12 mouse cellular contexts compared by ENCODE assay signal in the genomic region with DNA sequence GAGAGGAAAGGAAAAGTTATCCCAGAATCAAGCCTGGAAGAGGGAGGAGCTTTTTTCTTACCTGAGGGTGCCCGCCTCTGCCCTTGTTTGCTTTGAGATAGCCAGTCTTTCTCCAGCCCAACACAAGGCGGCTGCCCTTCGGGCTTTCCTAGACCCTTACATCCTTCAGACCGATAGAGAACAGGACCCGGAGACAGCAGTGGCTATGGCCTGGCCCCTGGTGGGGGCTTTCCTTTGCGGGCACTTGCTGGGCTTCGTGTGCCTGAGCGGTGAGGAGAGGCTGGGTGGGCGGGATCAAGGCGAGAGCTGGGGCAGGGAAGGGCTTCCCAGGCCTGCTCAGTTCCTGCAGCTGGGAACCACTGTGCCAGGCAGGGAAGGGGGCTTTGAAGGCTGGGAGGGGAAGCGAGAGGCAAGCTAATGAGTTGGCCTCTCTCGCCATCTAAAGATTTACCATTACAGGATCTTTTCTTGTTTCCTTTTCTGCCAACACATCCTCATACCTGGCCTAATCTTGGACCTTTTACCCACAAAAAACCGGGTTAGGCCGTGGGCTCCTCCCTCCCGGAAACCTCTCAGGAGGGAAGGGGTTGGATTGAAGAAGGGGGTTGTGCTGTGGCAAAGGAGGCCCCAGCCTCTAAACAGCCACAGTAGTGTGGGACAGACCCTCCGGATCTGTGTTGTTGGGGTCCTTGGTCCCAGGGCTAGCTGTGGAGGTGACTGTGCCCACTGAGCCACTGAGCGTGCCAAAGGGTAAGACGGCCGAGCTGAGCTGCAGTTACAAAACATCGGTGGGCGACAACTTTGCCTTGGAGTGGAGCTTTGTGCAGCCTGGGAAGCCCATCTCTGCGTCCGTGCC. TPM values are rescaled to one million over a fixed set of nuclear protein-coding genes. Genes with fewer than 3 reads are reported as not detected.
DNase-seq lines count a peak whose midpoint lies in the region; ATAC-seq lines count a peak whose summit lies in the region.
"Had no signal": no experiment of that assay in that cellular context is flagged by ENCODE, and none has a peak within 500 bp of the region (broad histone marks: within the 10 kb centered on the region; RNA-seq: fewer than 3 reads in every experiment).

A gene (plus strand): TSS at position 86 of the 856 bp plus-strand sequence.

- peaks cover 14% of the 10 kb centered on the region for H3K4me1 ChIP-seq in heart, embryonic 16.5 days (ENCODE audit: control insufficient read depth, insufficient read depth, low read length)
- H3K4me1 ChIP-seq in midbrain, embryonic 13.5 days (replicated peaks): peaks cover 5% of the 10 kb centered on the region
- H3K4me1 ChIP-seq in midbrain, embryonic 10.5 days: peaks cover 11% of the 10 kb centered on the region
- H3K4me1 ChIP-seq in intestine, embryonic 14.5 days (replicated peaks; ENCODE audit: control insufficient read depth, insufficient read depth, low read length): peaks cover 5% of the 10 kb centered on the region

- H3K27me3 ChIP-seq in heart, embryonic 16.5 days (ENCODE audit: control insufficient read depth, insufficient read depth, low read length): no peaks in the 10 kb centered on the region
- H3K27me3 ChIP-seq in midbrain, embryonic 13.5 days: peaks cover 40% of the 10 kb centered on the region
- H3K27me3 ChIP-seq in midbrain, embryonic 10.5 days (ENCODE audit: low read depth, poor library complexity, severe bottlenecking): peaks cover 79% of the 10 kb centered on the region
- 0 out of 2 replicates have a peak, but pooled peaks cover 3% of the 10 kb centered on the region for H3K27me3 ChIP-seq in intestine, embryonic 14.5 days (replicated peaks; ENCODE audit: control insufficient read depth, insufficient read depth, low read length)

- 0 out of 2 replicates have a peak, but pooled peaks cover 2% of the 10 kb centered on the region for H3K36me3 ChIP-seq in heart, embryonic 16.5 days (ENCODE audit: control insufficient read depth, insufficient read depth)
- H3K36me3 ChIP-seq in midbrain, embryonic 13.5 days: no peaks in the 10 kb centered on the region
- H3K36me3 ChIP-seq in midbrain, embryonic 10.5 days: no peaks in the 10 kb centered on the region
- H3K36me3 ChIP-seq in intestine, embryonic 14.5 days (ENCODE audit: control insufficient read depth, insufficient read depth, low read length): no peaks in the 10 kb centered on the region

- H3K4me3 ChIP-seq in heart, embryonic 16.5 days (ENCODE audit: low read length): no peak within 1 kb of the TSS
- no peak within 1 kb of the TSS for H3K4me3 ChIP-seq in midbrain, embryonic 13.5 days (replicated peaks)
- no peak within 1 kb of the TSS for H3K4me3 ChIP-seq in midbrain, embryonic 10.5 days
- no peak within 1 kb of the TSS for H3K4me3 ChIP-seq in intestine, embryonic 14.5 days (ENCODE audit: low read depth, low read length)
- H3K4me3 ChIP-seq: forebrain, embryonic 13.5 days had no signal

- 56% methylated on average over 23 of the region's 23 CpGs for WGBS in heart, embryonic 16.5 days
- WGBS in midbrain, embryonic 13.5 days: 47% methylated on average over 23 of the region's 23 CpGs
- 49% methylated on average over 23 of the region's 23 CpGs for WGBS in midbrain, embryonic 10.5 days
- 47% methylated on average over 23 of the region's 23 CpGs for WGBS in intestine, embryonic 14.5 days

- H3K9ac ChIP-seq in heart, embryonic 16.5 days (ENCODE audit: low read length): no peak within 1 kb of the TSS
- H3K9ac ChIP-seq in midbrain, embryonic 13.5 days (replicated peaks): 0 out of 2 replicates have a peak within 1 kb of the TSS, but pooled peaks have one; percentile 16
- H3K9ac ChIP-seq in intestine, embryonic 14.5 days (ENCODE audit: low read length): no peak within 1 kb of the TSS
- H3K9ac ChIP-seq: forebrain, embryonic 13.5 days had no signal

- no peaks in the 10 kb centered on the region for H3K9me3 ChIP-seq in heart, embryonic 16.5 days (replicated peaks; ENCODE audit: control insufficient read depth, low read length)
- no peaks in the 10 kb centered on the region for H3K9me3 ChIP-seq in midbrain, embryonic 13.5 days
- no peaks in the 10 kb centered on the region for H3K9me3 ChIP-seq in midbrain, embryonic 10.5 days (replicated peaks)
- no peaks in the 10 kb centered on the region for H3K9me3 ChIP-seq in intestine, embryonic 14.5 days (ENCODE audit: control insufficient read depth, low read length)
- H3K9me3 ChIP-seq: forebrain, embryonic 13.5 days had no signal

- DNase-seq in heart, adult 18-20 months: no peak
- DNase-seq in midbrain, embryonic 10.5 days (ENCODE audit: low spot score): no peak
- no peak for DNase-seq in intestine, embryonic 14.5 days (ENCODE audit: low spot score)
- peak; percentile 27 for DNase-seq in urinary bladder, postnatal 14 days (ENCODE audit: low spot score)
- DNase-seq in cerebellum, postnatal 4 days (ENCODE audit: low spot score in 2 of 2): no peak
- DNase-seq: adrenal gland, postnatal 10 days; cerebellum, adult 9-11 months; retina, postnatal 1 day had no signal

- ATAC-seq in heart, embryonic 16.5 days (replicated peaks; ENCODE audit: extremely low read depth, insufficient read depth, low FRiP score): no peak
- peak; percentile 59; the same call in 1 of the 2 replicates for ATAC-seq in midbrain, embryonic 13.5 days
- ATAC-seq in intestine, embryonic 14.5 days (replicated peaks; ENCODE audit: low FRiP score, low TSS enrichment, low read depth): no peak
- ATAC-seq: forebrain, embryonic 13.5 days; hindbrain, embryonic 16.5 days had no signal

- H3K27ac ChIP-seq in heart, embryonic 16.5 days (ENCODE audit: low read length): peak within 1 kb of the TSS; percentile 52; the same call in 1 of the 2 replicates
- H3K27ac ChIP-seq in midbrain, embryonic 13.5 days: no peak within 1 kb of the TSS
- H3K27ac ChIP-seq in midbrain, embryonic 10.5 days (replicated peaks): no peak within 1 kb of the TSS
- H3K27ac ChIP-seq in intestine, embryonic 14.5 days (ENCODE audit: low read depth): no peak within 1 kb of the TSS
- H3K27ac ChIP-seq: forebrain, embryonic 13.5 days had no signal

- no peak within 1 kb of the TSS for H3K4me2 ChIP-seq in heart, embryonic 16.5 days (ENCODE audit: low read depth, low read length)
- H3K4me2 ChIP-seq in midbrain, embryonic 13.5 days (replicated peaks): no peak within 1 kb of the TSS
- H3K4me2 ChIP-seq in intestine, embryonic 14.5 days (ENCODE audit: low read length): 0 out of 2 replicates have a peak within 1 kb of the TSS, but pooled peaks have one; percentile 12
- H3K4me2 ChIP-seq: forebrain, embryonic 13.5 days had no signal

RNA-seq across cellular contexts. Expression of the gene that starts here (rescaled TPM):
- 2.1 and 5.3 TPM in 2 replicates for polyA plus RNA-seq in heart, embryonic 16.5 days (2015; fragmentation: Nextera tagmentation; extraction: Ambion mirVana)
- total RNA-seq in heart, adult 18-20 months (2021): 1 to 10 TPM; 3.9 to 4.9 TPM
- 0.37 and 0.42 TPM in 2 replicates for polyA plus RNA-seq in midbrain, embryonic 13.5 days (2015; fragmentation: Nextera tagmentation; extraction: Ambion mirVana)
- polyA plus RNA-seq in midbrain, embryonic 10.5 days (2016; fragmentation: Nextera tagmentation; extraction: Ambion mirVana): 0.39 and 0.66 TPM in 2 replicates
- polyA plus RNA-seq in intestine, embryonic 14.5 days (2014; fragmentation: Nextera tagmentation; extraction: Ambion mirVana): 2.9 and 6.3 TPM in 2 replicates

Comparison
In these comparisons a context has a peak if more than half of its experiments do, and no peak if none do; other contexts are left out.
1. Peak in ATAC-seq and H3K9ac ChIP-seq in midbrain, embryonic 13.5 days; RNA of the gene not detected or under 1 TPM.